Mouse (Mus musculus): ENCODE results near the gene Nubp2. TPM values are rescaled to one million over a fixed set of nuclear protein-coding genes. Genes with fewer than 3 reads are reported as not detected.

The Nubp2 gene
- polyA plus RNA-seq, 1 experiment from 2014 or later, result 49.6 TPM

DNA sequence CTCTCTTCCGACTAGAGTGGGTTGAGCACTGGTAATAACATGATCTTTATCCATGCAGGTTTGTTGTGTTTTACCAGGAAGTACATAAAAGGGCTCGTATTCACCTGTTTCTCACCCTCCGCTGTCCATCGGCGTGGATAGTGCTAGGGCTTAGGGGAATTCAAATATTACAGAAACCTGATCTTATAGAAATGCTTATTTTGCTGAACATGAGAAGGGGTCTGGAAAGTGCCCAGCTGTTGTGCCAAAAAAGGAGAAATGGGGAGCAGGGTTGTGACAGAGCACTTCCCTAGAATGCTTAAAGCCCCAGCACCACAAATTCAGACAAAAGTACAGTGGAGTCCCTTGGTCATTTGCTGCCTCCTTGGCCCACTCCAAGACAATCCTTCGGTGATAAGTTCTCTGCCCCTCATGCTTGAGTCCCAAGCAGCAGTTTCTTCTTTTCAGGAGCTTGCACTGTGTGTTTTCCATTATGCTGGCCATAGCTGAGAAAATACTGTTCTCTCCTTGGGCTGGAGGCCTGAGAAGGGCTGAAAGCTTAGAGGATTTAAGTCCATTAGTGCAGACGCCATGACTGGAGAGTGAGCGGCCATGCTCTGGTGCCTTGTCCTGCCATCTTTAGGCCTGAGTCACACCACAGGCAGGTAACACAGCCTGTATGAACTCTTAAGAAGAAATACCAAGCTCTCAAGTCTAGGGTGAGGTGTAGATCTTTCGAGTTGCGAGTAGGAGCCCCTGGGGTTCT, 34.6 kb downstream of the Nubp2 start:
- H3K9ac ChIP-seq, result peak overlapping the region; percentile 77
- WGBS, result 79% methylated on average over 10 of the region's 10 CpGs
- no peak for ATAC-seq (ENCODE audit: low FRiP score, low read depth)
- peaks cover 21% of the 10 kb centered on the region for H3K4me1 ChIP-seq
- H3K9me3 ChIP-seq, result no peaks in the 10 kb centered on the region
- peak overlapping the region; percentile 96 for H3K4me2 ChIP-seq (replicated peaks)
- peaks cover 11% of the 10 kb centered on the region for H3K27me3 ChIP-seq
- H3K36me3 ChIP-seq, result peaks cover 23% of the 10 kb centered on the region
- peak overlapping the region; percentile 82 for H3K4me3 ChIP-seq
- no peak overlapping the region for H3K27ac ChIP-seq

DNA sequence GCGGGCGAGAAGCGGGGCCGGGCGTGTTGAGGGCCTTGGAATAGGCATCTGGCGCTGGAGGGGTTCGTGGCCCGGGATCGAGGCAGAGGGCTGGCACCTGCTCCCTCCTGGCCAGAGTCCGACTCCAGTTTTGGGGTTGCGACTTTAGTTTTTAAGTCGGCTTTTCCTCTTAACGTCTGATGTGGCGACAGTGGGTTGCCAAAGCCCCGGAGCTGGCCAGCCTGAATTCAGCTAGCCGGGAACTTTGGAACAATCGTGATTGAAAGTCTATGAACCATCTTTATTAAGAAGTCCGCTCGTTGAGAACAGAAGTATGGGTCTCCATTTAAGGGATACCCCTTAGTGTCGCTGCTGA, 35.4 kb downstream of the Nubp2 start:
- WGBS, result under 1% methylated on average over 20 of the region's 20 CpGs
- peaks cover 15% of the 10 kb centered on the region; the same call in 1 of the 2 replicates for H3K36me3 ChIP-seq

DNA sequence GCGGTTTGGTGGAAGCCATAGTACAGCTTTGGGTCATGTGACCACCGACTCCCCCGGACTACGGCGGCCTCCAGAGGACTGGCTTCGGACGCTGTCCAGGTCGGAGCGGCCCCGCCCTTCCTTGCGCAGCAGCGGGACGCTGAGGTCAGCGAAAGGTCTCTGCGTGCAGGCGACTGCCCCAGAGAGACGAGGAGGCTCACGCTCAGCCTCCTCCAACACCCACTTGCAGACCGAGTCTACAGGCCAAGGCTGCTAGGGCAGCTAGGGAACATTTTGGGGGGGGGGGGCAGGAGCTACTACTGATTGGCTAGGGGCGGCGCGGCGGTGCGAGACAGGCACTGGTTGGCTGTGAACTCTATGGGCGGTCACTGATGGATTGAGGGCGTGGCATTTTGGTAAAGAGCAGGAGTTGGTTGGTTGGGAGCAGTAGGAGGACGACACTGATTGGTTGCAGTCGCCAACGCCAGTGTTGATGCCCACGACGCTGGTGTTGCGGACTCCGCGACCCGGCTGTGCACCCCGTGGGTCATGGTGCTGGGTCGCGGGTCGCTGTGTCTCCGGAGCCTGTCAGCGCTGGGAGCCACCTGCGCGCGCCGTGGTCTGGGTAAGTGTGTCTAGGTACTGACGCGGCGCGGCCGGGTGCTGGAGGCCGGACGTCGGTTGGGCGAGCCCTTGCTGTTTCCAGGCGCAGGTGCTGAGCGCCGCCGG, 35.9 kb downstream of the Nubp2 start, which contains the start of gene Fahd1:
TSS of gene Fahd1 (minus strand) at position 300 of the 708 bp plus-strand sequence.
- peaks cover 12% of the 10 kb centered on the region; the same call in 1 of the 2 replicates for H3K36me3 ChIP-seq
- peak within 1 kb of the TSS; percentile 82 for H3K9ac ChIP-seq
- H3K4me3 ChIP-seq, result peak within 1 kb of the TSS; percentile 82
- peak within 1 kb of the TSS; percentile 96 for H3K4me2 ChIP-seq (replicated peaks)
- H3K27me3 ChIP-seq, result peaks cover 13% of the 10 kb centered on the region
- peaks cover 21% of the 10 kb centered on the region for H3K4me1 ChIP-seq
- no peaks in the 10 kb centered on the region for H3K9me3 ChIP-seq
- under 1% methylated on average over 58 of the region's 58 CpGs for WGBS
- peak; percentile 100 for ATAC-seq (ENCODE audit: low FRiP score, low read depth)
- H3K27ac ChIP-seq, result peak within 1 kb of the TSS; percentile 85

More for the DNA sequence above, 35.4 kb downstream of the Nubp2 start:
- peak overlapping the region; percentile 77 for H3K9ac ChIP-seq
- peak overlapping the region; percentile 82 for H3K4me3 ChIP-seq
- H3K27ac ChIP-seq, result no peak overlapping the region
- H3K4me1 ChIP-seq, result peaks cover 21% of the 10 kb centered on the region
- no peaks in the 10 kb centered on the region for H3K9me3 ChIP-seq
- ATAC-seq (ENCODE audit: low FRiP score, low read depth), result no peak
- H3K4me2 ChIP-seq (replicated peaks), result peak overlapping the region; percentile 96
- H3K27me3 ChIP-seq, result peaks cover 11% of the 10 kb centered on the region

DNA sequence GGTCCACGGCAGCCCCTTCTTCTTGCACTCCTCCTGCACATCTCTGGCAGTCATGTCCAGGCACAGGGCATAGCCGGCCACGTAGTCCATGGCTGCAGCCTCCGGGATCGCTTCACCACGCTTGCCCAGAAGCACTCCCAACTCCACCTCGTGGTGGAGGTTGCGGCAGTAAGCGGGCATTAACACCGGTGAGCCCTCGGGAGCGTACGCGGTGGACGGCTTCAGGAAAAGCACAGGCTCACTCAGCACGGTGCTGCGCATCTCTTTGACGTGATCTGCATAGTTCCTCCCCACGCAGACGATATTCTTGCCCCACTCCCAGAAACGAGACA, 36.5 kb downstream of the Nubp2 start:
- ATAC-seq (ENCODE audit: low FRiP score, low read depth), result peak; percentile 42
- WGBS, result 0% methylated on average over 21 of the region's 21 CpGs
- peak overlapping the region; percentile 96 for H3K4me2 ChIP-seq (replicated peaks)
- H3K9ac ChIP-seq, result peak overlapping the region; percentile 82
- peaks cover 12% of the 10 kb centered on the region; the same call in 1 of the 2 replicates for H3K36me3 ChIP-seq
- no peaks in the 10 kb centered on the region for H3K9me3 ChIP-seq
- peak overlapping the region; percentile 85 for H3K27ac ChIP-seq
- peaks cover 19% of the 10 kb centered on the region for H3K27me3 ChIP-seq
- peak overlapping the region; percentile 82 for H3K4me3 ChIP-seq
- peaks cover 21% of the 10 kb centered on the region for H3K4me1 ChIP-seq

DNA sequence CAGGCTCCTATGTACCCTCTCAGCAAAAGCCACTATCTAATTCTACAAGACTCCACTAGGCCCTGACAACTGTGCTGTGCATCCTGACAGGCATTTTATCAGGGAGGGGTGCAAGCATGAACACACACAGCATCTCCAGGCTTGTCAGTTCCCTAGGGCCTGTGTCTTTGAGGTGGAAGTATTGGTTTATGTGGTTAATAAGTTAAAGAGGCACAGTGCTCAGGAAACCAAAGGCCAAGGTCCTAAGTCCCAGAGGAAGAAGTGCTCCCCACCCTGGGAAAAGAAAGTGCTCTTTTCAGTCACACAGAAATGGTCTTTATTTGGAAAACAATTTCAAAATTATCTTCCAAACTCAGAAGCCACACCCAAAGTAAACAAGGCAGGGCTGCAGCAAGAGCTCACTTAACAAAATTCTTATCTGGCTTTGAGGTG, 37.5 kb downstream of the Nubp2 start:
- H3K4me3 ChIP-seq, result peak overlapping the region; percentile 82
- no peaks in the 10 kb centered on the region for H3K9me3 ChIP-seq
- H3K4me1 ChIP-seq, result peaks cover 21% of the 10 kb centered on the region
- H3K4me2 ChIP-seq (replicated peaks), result peak overlapping the region; percentile 96
- peaks cover 7% of the 10 kb centered on the region; the same call in 1 of the 2 replicates for H3K36me3 ChIP-seq
- no peak overlapping the region for H3K9ac ChIP-seq
- H3K27ac ChIP-seq, result no peak overlapping the region
- ATAC-seq (ENCODE audit: low FRiP score, low read depth), result no peak
- peaks cover 28% of the 10 kb centered on the region for H3K27me3 ChIP-seq

DNA sequence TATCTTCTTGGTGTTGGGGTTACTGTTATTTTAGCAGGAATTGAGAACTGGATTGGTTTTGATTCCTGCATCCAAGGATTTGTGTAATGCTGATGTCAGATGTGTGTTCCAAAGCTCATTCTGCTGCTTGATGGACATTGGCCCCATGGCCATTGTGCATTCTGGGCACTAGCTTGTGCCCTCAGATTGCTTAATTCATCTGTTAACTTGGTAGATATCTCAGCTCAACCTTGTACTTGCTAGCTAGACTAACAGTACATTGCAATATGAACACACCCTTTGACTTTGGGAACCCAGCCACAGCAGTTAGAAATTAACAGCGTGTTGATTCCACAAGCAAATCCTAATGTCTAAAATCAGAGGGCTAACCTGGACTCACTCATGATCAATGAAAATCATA, 38.8 kb downstream of the Nubp2 start:
- ATAC-seq (ENCODE audit: low FRiP score, low read depth), result no peak
- Histone ChIP-seq H3K4me3 (no peak overlapping the region), H3K27me3 (peaks cover 30% of the 10 kb centered on the region), H3K36me3 (no peaks in the 10 kb centered on the region), H3K9ac (no peak overlapping the region), H3K4me2 (replicated peaks) (no peak overlapping the region), H3K4me1 (peaks cover 21% of the 10 kb centered on the region), H3K9me3 (no peaks in the 10 kb centered on the region), H3K27ac (no peak overlapping the region)
- 91% methylated on average over 1 of the region's 1 CpGs for WGBS

DNA sequence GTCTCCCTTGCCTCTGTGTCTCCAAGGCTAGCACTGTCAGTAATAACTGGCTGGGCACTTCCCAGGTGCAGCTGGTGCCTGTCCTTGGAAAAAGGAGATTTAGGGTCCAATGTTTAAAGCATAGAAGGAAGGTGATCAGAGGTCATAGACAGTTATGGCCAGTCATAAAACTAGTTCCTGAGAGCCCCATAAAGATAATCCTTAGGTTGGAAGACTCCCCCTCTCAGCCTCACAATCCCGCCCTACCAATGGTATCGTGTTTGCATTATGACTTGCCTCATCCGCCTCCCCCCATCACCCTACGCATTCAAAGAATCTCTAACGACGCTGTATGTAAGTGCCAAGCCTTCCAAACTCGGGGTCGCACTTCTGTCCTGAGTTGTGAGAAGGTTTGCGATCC, 41.6 kb downstream of the Nubp2 start:
- H3K9me3 ChIP-seq, result no peaks in the 10 kb centered on the region
- H3K27ac ChIP-seq, result no peak overlapping the region
- no peak overlapping the region for H3K9ac ChIP-seq
- ATAC-seq (ENCODE audit: low FRiP score, low read depth), result no peak
- no peak overlapping the region for H3K4me2 ChIP-seq (replicated peaks)
- H3K4me1 ChIP-seq, result peaks cover 11% of the 10 kb centered on the region; the same call in 1 of the 2 replicates
- H3K4me3 ChIP-seq, result no peak overlapping the region
- no peaks in the 10 kb centered on the region for H3K36me3 ChIP-seq
- peaks cover 29% of the 10 kb centered on the region for H3K27me3 ChIP-seq
- WGBS, result 24% methylated on average over 9 of the region's 9 CpGs

DNA sequence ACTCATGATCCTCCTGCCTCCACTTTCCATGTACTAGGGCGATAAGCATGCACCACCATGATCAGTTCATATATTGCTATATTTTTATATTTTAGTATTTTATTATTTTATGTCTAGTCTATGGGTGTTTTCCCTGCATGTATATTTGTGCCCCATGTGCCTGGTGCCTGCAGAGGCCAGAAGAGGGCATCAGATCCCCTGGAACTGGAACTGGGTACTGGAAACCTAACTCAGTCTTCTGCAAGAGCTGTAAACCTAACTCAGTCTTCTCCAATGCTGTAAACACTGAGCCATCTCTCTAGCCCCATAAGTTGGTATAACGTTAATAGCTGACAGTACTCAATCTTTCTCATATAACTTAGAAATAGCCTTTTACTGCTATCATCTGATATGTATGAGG, 43.5 kb downstream of the Nubp2 start:
- Histone ChIP-seq H3K27me3 (peaks cover 29% of the 10 kb centered on the region), H3K9ac (no peak overlapping the region), H3K27ac (no peak overlapping the region), H3K9me3 (no peaks in the 10 kb centered on the region), H3K4me3 (no peak overlapping the region), H3K36me3 (no peaks in the 10 kb centered on the region), H3K4me1 (no peaks in the 10 kb centered on the region), H3K4me2 (replicated peaks) (no peak overlapping the region)
- WGBS, result 46% methylated on average over 2 of the region's 2 CpGs
- ATAC-seq (ENCODE audit: low FRiP score, low read depth), result no peak

DNA sequence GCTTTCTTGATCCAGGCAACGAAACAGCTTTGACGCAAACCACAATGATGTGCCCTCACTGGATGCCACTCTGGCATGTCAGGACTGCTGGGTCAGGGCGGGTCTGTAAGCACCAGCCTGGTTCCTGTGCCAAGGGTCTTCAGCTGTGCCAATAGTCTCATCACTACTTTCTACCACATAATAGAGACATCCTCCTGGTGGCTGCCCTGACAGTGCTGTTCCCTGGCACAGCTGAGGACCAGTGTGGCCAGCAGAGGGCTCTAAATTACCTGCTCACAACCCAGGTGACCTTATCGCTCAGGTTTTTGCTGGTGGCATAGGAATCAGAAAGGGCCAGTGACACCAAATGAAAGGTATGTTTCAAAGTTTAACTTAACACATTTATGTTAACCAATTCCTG, 45.0 kb downstream of the Nubp2 start:
- no peaks in the 10 kb centered on the region for H3K4me1 ChIP-seq
- H3K4me3 ChIP-seq, result no peak overlapping the region
- no peak overlapping the region for H3K9ac ChIP-seq
- no peaks in the 10 kb centered on the region for H3K9me3 ChIP-seq
- H3K4me2 ChIP-seq (replicated peaks), result no peak overlapping the region
- H3K27ac ChIP-seq, result no peak overlapping the region
- 56% methylated on average over 4 of the region's 4 CpGs for WGBS
- no peak for ATAC-seq (ENCODE audit: low FRiP score, low read depth)
- H3K36me3 ChIP-seq, result no peaks in the 10 kb centered on the region
- peaks cover 29% of the 10 kb centered on the region for H3K27me3 ChIP-seq

DNA sequence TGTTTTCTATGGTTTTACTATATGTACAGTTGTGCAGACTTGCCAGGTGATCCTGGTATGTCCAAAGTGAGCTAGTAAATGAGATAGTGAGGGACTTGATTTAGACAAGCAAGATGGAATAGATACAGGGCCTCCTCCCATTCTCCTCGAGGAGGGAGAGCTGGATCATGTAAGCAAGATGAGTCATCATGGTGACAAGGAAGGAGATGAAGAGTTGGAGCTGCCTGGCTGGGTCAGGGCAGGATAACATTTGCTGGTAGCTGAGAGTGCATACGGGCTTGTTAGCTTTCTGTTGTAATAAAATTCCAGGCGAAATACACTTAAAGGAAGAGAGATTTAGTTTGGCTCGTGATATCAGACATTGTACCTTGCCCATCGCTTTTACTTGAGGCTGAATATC, 45.8 kb downstream of the Nubp2 start:
- H3K27me3 ChIP-seq, result peaks cover 30% of the 10 kb centered on the region
- H3K9me3 ChIP-seq, result no peaks in the 10 kb centered on the region
- H3K36me3 ChIP-seq, result no peaks in the 10 kb centered on the region
- no peak overlapping the region for H3K9ac ChIP-seq
- 62% methylated on average over 5 of the region's 5 CpGs for WGBS
- H3K4me1 ChIP-seq, result no peaks in the 10 kb centered on the region
- no peak overlapping the region for H3K4me3 ChIP-seq
- no peak overlapping the region for H3K4me2 ChIP-seq (replicated peaks)
- H3K27ac ChIP-seq, result no peak overlapping the region
- no peak for ATAC-seq (ENCODE audit: low FRiP score, low read depth)

DNA sequence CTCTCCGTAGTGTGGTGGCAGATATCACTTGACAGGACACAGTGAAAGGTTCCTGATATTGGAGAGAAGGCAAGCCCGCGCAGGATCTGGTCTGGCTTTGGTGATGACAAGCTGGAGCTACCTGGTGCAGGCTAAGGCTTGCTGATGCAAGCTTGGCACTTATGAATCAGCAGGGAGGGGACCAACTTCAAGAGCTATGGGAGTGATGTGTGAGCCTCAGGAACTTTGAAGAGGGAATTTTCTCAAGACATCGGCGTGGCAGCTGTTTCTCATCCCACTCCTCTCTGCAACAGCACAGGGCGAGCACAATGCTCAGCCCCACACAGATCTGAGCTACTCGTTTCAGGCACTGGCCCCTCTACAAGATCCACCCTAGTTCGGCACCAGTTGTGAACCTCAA, 46.3 kb downstream of the Nubp2 start, which contains the start of gene Hagh:
TSS of gene Hagh (plus strand) at position 302 of the 400 bp plus-strand sequence.
- Histone ChIP-seq H3K9me3 (no peaks in the 10 kb centered on the region), H3K4me2 (replicated peaks) (no peak within 1 kb of the TSS), H3K4me3 (no peak within 1 kb of the TSS), H3K4me1 (no peaks in the 10 kb centered on the region), H3K27me3 (peaks cover 25% of the 10 kb centered on the region), H3K36me3 (no peaks in the 10 kb centered on the region), H3K27ac (no peak within 1 kb of the TSS), H3K9ac (no peak within 1 kb of the TSS)
- no peak for ATAC-seq (ENCODE audit: low FRiP score, low read depth)
- 64% methylated on average over 8 of the region's 8 CpGs for WGBS
